In the genomic region with DNA sequence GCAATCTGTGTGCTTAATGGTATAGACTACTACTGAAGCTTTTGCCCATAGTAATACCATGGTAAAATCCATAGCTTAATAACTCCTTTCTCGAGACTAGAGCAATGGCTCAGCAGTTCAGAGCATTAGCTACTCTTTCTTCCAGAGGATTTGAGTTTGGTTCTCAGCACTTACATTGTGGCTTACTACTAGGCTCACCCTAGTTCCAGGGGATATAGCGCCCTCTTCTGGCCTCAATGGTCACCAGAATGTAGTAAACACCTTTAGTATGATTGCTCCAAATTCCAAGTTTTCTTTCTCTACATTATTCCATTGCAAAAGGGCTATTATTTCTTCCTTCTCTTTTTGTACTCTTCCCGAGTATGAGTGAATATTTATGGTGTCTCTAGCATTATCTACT, we compare ENCODE assay signal across 13 mouse cellular contexts.
A peak's percentile ranks its signal among the peaks of the same experiment; 100 is the strongest.
DNase-seq lines count a peak whose midpoint lies in the region.
"Had no signal": no experiment of that assay in that cellular context is flagged by ENCODE, and none has a peak within 500 bp of the region (broad histone marks: within the 10 kb centered on the region; RNA-seq: fewer than 3 reads in every experiment).

No protein-coding gene starts in this region.

- peak; percentile 14 for DNase-seq in thymus, postnatal 4 days
- no peak for DNase-seq in thymus, postnatal 36 days
- DNase-seq in ES-CJ7 (ENCODE audit: low read depth, low spot score) (peak; percentile 43), ZHBTc4 (ENCODE audit: low read depth, low spot score) (peak; percentile 53)
- no peak for DNase-seq in neural tube, embryonic 10.5 days (ENCODE audit: extremely low spot score, low spot score)
- no peak for DNase-seq in ovary, postnatal 10 days (ENCODE audit: low spot score)
- DNase-seq in adrenal gland, postnatal 25 days = no peak
- DNase-seq: adrenal gland, postnatal 10 days; cerebellum, adult 9-10 months; kidney, postnatal 4 days; layer of hippocampus, adult 9-11 months; lung, postnatal 36 days; thymus, postnatal 25 days had no signal

Comparison
In these comparisons a context has a peak if more than half of its experiments do, and no peak if none do; other contexts are left out.
1. DNase-seq: peak in thymus, postnatal 4 days (single experiment), ES-CJ7 (single experiment) and ZHBTc4 (single experiment); none in thymus, postnatal 36 days (0 of 2), neural tube, embryonic 10.5 days (single experiment), ovary, postnatal 10 days (single experiment) and adrenal gland, postnatal 25 days (single experiment).